Mouse (Mus musculus): ENCODE measurements around the gene Atg14. TPM values are rescaled to one million over a fixed set of nuclear protein-coding genes. Genes with fewer than 3 reads are reported as not detected.

Gene Atg14
- polyA plus RNA-seq, 1 experiment: 3.3 TPM

GRCm38 (mm10) chr14:47544286-47544685 is 26.2 kb downstream of the Atg14 start:
- TF ChIP-seq MYOG (IDR thresholded peaks at IDR 0.05; ENCODE audit: control insufficient read depth, extremely low read depth, insufficient read length): no peak
- TF ChIP-seq FOSL1 (IDR thresholded peaks at IDR 0.05; ENCODE audit: insufficient read depth, low read length, poor library complexity, severe bottlenecking): no peak
- TF ChIP-seq CTCF (IDR thresholded peaks at IDR 0.05; ENCODE audit: control insufficient read depth, insufficient read depth, insufficient read length): no peak
- TF ChIP-seq USF1 (IDR thresholded peaks at IDR 0.05; ENCODE audit: low read depth): no peak
- no peak for TF ChIP-seq CEBPB (IDR thresholded peaks at IDR 0.05; ENCODE audit: low read depth)
- TF ChIP-seq MAX (IDR thresholded peaks at IDR 0.05): no peak
- TF ChIP-seq MYOD1 (IDR thresholded peaks at IDR 0.05; ENCODE audit: control insufficient read depth, insufficient read length, low read depth): no peak
- Histone ChIP-seq H3K79me2 (ENCODE audit: control insufficient read depth, insufficient read depth) (no peaks in the 10 kb centered on the region), H3K36me3 (ENCODE audit: control insufficient read depth, insufficient read depth) (peaks cover 13% of the 10 kb centered on the region)

GRCm38 (mm10) chr14:47542283-47542682 is 28.2 kb downstream of the Atg14 start:
- Histone ChIP-seq H3K4me3 (ENCODE audit: insufficient read depth, poor library complexity, severe bottlenecking) (no peak overlapping the region), H3K27me3 (ENCODE audit: control insufficient read depth, insufficient read depth, insufficient read length) (no peaks in the 10 kb centered on the region), H3K36me3 (ENCODE audit: control insufficient read depth, insufficient read depth) (peaks cover 5% of the 10 kb centered on the region), H3ac (ENCODE audit: control insufficient read depth, insufficient read length, low read depth) (no peak overlapping the region), H3K79me3 (ENCODE audit: low read depth) (no peaks in the 10 kb centered on the region), H3K79me2 (ENCODE audit: control insufficient read depth, insufficient read depth) (no peaks in the 10 kb centered on the region)
- no peak for TF ChIP-seq CEBPB (IDR thresholded peaks at IDR 0.05; ENCODE audit: low read depth)
- no peak for TF ChIP-seq MAX (IDR thresholded peaks at IDR 0.05)
- no peak for TF ChIP-seq CTCF (IDR thresholded peaks at IDR 0.05; ENCODE audit: control insufficient read depth, insufficient read depth, insufficient read length)
- no peak for TF ChIP-seq MYOD1 (IDR thresholded peaks at IDR 0.05; ENCODE audit: control insufficient read depth, insufficient read length, low read depth)
- no peak for TF ChIP-seq FOSL1 (IDR thresholded peaks at IDR 0.05; ENCODE audit: insufficient read depth, low read length, poor library complexity, severe bottlenecking)
- TF ChIP-seq MYOG (IDR thresholded peaks at IDR 0.05; ENCODE audit: control insufficient read depth, extremely low read depth, insufficient read length): no peak
- TF ChIP-seq USF1 (IDR thresholded peaks at IDR 0.05; ENCODE audit: low read depth): no peak

More at GRCm38 (mm10) chr14:47544286-47544685, 26.2 kb downstream of the Atg14 start:
- Histone ChIP-seq H3ac (ENCODE audit: control insufficient read depth, insufficient read length, low read depth) (no peak overlapping the region), H3K4me3 (ENCODE audit: insufficient read depth, poor library complexity, severe bottlenecking) (no peak overlapping the region), H3K27me3 (ENCODE audit: control insufficient read depth, insufficient read depth, insufficient read length) (no peaks in the 10 kb centered on the region), H3K79me3 (ENCODE audit: low read depth) (no peaks in the 10 kb centered on the region)

GRCm38 (mm10) chr14:47541325-47541948 is 29.0 kb downstream of the Atg14 start:
- Histone ChIP-seq H3K27me3 (ENCODE audit: control insufficient read depth, insufficient read depth, insufficient read length) (no peaks in the 10 kb centered on the region), H3K79me3 (ENCODE audit: low read depth) (no peaks in the 10 kb centered on the region), H3K79me2 (ENCODE audit: control insufficient read depth, insufficient read depth) (no peaks in the 10 kb centered on the region), H3K4me3 (ENCODE audit: insufficient read depth, poor library complexity, severe bottlenecking) (no peak overlapping the region), H3K36me3 (ENCODE audit: control insufficient read depth, insufficient read depth) (no peaks in the 10 kb centered on the region), H3ac (ENCODE audit: control insufficient read depth, insufficient read length, low read depth) (no peak overlapping the region)
- TF ChIP-seq USF1 (IDR thresholded peaks at IDR 0.05; ENCODE audit: low read depth) (no peak), MYOG (IDR thresholded peaks at IDR 0.05; ENCODE audit: control insufficient read depth, extremely low read depth, insufficient read length) (no peak), MAX (IDR thresholded peaks at IDR 0.05) (no peak), CEBPB (IDR thresholded peaks at IDR 0.05; ENCODE audit: low read depth) (no peak), FOSL1 (IDR thresholded peaks at IDR 0.05; ENCODE audit: insufficient read depth, low read length, poor library complexity, severe bottlenecking) (no peak), CTCF (IDR thresholded peaks at IDR 0.05; ENCODE audit: control insufficient read depth, insufficient read depth, insufficient read length) (no peak)

GRCm38 (mm10) chr14:47535096-47535495 is 35.4 kb downstream of the Atg14 start:
- no peaks in the 10 kb centered on the region for H3K27me3 ChIP-seq (ENCODE audit: control insufficient read depth, insufficient read depth, insufficient read length)
- H3K36me3 ChIP-seq (ENCODE audit: control insufficient read depth, insufficient read depth): no peaks in the 10 kb centered on the region
- no peak for TF ChIP-seq MAX (IDR thresholded peaks at IDR 0.05)
- TF ChIP-seq USF1 (IDR thresholded peaks at IDR 0.05; ENCODE audit: low read depth): no peak
- no peak for TF ChIP-seq FOSL1 (IDR thresholded peaks at IDR 0.05; ENCODE audit: insufficient read depth, low read length, poor library complexity, severe bottlenecking)
- TF ChIP-seq CEBPB (IDR thresholded peaks at IDR 0.05; ENCODE audit: low read depth): no peak
- TF ChIP-seq MYOD1 (IDR thresholded peaks at IDR 0.05; ENCODE audit: control insufficient read depth, insufficient read length, low read depth): no peak
- no peak for TF ChIP-seq CTCF (IDR thresholded peaks at IDR 0.05; ENCODE audit: control insufficient read depth, insufficient read depth, insufficient read length)
- no peak for TF ChIP-seq MYOG (IDR thresholded peaks at IDR 0.05; ENCODE audit: control insufficient read depth, extremely low read depth, insufficient read length)
- no peaks in the 10 kb centered on the region for H3K79me2 ChIP-seq (ENCODE audit: control insufficient read depth, insufficient read depth)
- H3K79me3 ChIP-seq (ENCODE audit: low read depth): no peaks in the 10 kb centered on the region
- no peak overlapping the region for H3K4me3 ChIP-seq (ENCODE audit: insufficient read depth, poor library complexity, severe bottlenecking)
- no peak overlapping the region for H3ac ChIP-seq (ENCODE audit: control insufficient read depth, insufficient read length, low read depth)

- Histone ChIP-seq H3K79me3 (ENCODE audit: low read depth) (no peaks in the 10 kb centered on the region), H3K27me3 (ENCODE audit: control insufficient read depth, insufficient read depth, insufficient read length) (no peaks in the 10 kb centered on the region), H3K79me2 (ENCODE audit: control insufficient read depth, insufficient read depth) (no peaks in the 10 kb centered on the region), H3K4me3 (ENCODE audit: insufficient read depth, poor library complexity, severe bottlenecking) (no peak overlapping the region), H3ac (ENCODE audit: control insufficient read depth, insufficient read length, low read depth) (no peak overlapping the region), H3K36me3 (ENCODE audit: control insufficient read depth, insufficient read depth) (no peaks in the 10 kb centered on the region)
- no peak for TF ChIP-seq FOSL1 (IDR thresholded peaks at IDR 0.05; ENCODE audit: insufficient read depth, low read length, poor library complexity, severe bottlenecking)
Measured at GRCm38 (mm10) chr14:47534176-47534525, 36.3 kb downstream of the Atg14 start.
